Comparison of ENCODE assay signal across 8 mouse cellular contexts in genomic region chr9:96889345-96890021, GRCm38 (mm10). TPM values are rescaled to one million over a fixed set of nuclear protein-coding genes. Genes with fewer than 3 reads are reported as not detected.
DNase-seq lines count a peak whose midpoint lies in the region; ATAC-seq and TF ChIP-seq lines count a peak whose summit lies in the region.

No protein-coding gene starts in this region.

- H3K79me2 ChIP-seq in myocyte (ENCODE audit: control insufficient read depth, insufficient read depth) = no peaks in the 10 kb centered on the region

- peak overlapping the region; percentile 78 for H3ac ChIP-seq in myocyte (ENCODE audit: control insufficient read depth, insufficient read length)

- H3K4me3 ChIP-seq in bone marrow, adult 2 months (replicated peaks; ENCODE audit: control insufficient read depth, low read depth, low read length) = peak overlapping the region; percentile 97
- peak overlapping the region; percentile 74 for H3K4me3 ChIP-seq in embryonic facial prominence, embryonic 15.5 days (replicated peaks)
- H3K4me3 ChIP-seq in heart, embryonic 11.5 days (ENCODE audit: low read depth, low read length) = peak overlapping the region; percentile 69
- H3K4me3 ChIP-seq in kidney, embryonic 15.5 days (replicated peaks) = peak overlapping the region; percentile 72
- peak overlapping the region; percentile 61 for H3K4me3 ChIP-seq in liver, embryonic 11.5 days (ENCODE audit: low read depth, low read length)
- H3K4me3 ChIP-seq in myocyte = peak overlapping the region; percentile 34

- H3K36me3 ChIP-seq in embryonic facial prominence, embryonic 15.5 days = no peaks in the 10 kb centered on the region
- H3K36me3 ChIP-seq in heart, embryonic 11.5 days (ENCODE audit: control insufficient read depth, insufficient read depth, low read length) = no peaks in the 10 kb centered on the region
- H3K36me3 ChIP-seq in kidney, embryonic 15.5 days = no peaks in the 10 kb centered on the region
- no peaks in the 10 kb centered on the region for H3K36me3 ChIP-seq in liver, embryonic 11.5 days (ENCODE audit: control insufficient read depth, insufficient read depth, low read length)
- no peaks in the 10 kb centered on the region for H3K36me3 ChIP-seq in myocyte (ENCODE audit: control insufficient read depth, insufficient read depth)

- WGBS in bone marrow, adult 2 months = under 1% methylated on average over 66 of the region's 66 CpGs
- under 1% methylated on average over 66 of the region's 66 CpGs for WGBS in embryonic facial prominence, embryonic 15.5 days
- under 1% methylated on average over 65 of the region's 66 CpGs for WGBS in heart, embryonic 11.5 days (ENCODE audit: insufficient replicate concordance)
- under 1% methylated on average over 66 of the region's 66 CpGs for WGBS in kidney, embryonic 15.5 days
- WGBS in liver, embryonic 11.5 days = under 1% methylated on average over 66 of the region's 66 CpGs

- peak; percentile 46; the same call in 1 of the 2 replicates for TF ChIP-seq CTCF in bone marrow, adult 2 months (IDR thresholded peaks at IDR 0.05; ENCODE audit: control insufficient read depth, insufficient read depth, low read length)

- peak; percentile 87 for ATAC-seq in embryonic facial prominence, embryonic 15.5 days (ENCODE audit: insufficient number of reproducible peaks, low FRiP score, low TSS enrichment, low read depth)
- ATAC-seq in heart, embryonic 11.5 days (replicated peaks; ENCODE audit: insufficient number of reproducible peaks, low FRiP score, low TSS enrichment) = peak; percentile 77
- peak; percentile 87 for ATAC-seq in kidney, embryonic 15.5 days (replicated peaks; ENCODE audit: low FRiP score)
- peak; percentile 73 for ATAC-seq in liver, embryonic 11.5 days (replicated peaks; ENCODE audit: low FRiP score)

- peaks cover 9% of the 10 kb centered on the region; the same call in 1 of the 2 replicates for H3K27me3 ChIP-seq in embryonic facial prominence, embryonic 15.5 days
- peaks cover 9% of the 10 kb centered on the region for H3K27me3 ChIP-seq in heart, embryonic 11.5 days (ENCODE audit: control insufficient read depth, insufficient read depth, low read length)
- peaks cover 47% of the 10 kb centered on the region for H3K27me3 ChIP-seq in kidney, embryonic 15.5 days
- H3K27me3 ChIP-seq in liver, embryonic 11.5 days (replicated peaks; ENCODE audit: control insufficient read depth, insufficient read depth, low read length) = peaks cover 48% of the 10 kb centered on the region
- no peaks in the 10 kb centered on the region for H3K27me3 ChIP-seq in myocyte (ENCODE audit: control insufficient read depth, insufficient read depth, insufficient read length)

- TF ChIP-seq POLR2A in bone marrow, adult 2 months (IDR thresholded peaks at IDR 0.05; ENCODE audit: borderline replicate concordance, control insufficient read depth, low read depth, low read length) = peak; percentile 51; the same call in 1 of the 2 replicates
- TF ChIP-seq POLR2A in myocyte (IDR thresholded peaks at IDR 0.05; ENCODE audit: insufficient read length, low read depth) = peak; percentile 85

- H3K27ac ChIP-seq in bone marrow, adult 2 months (ENCODE audit: control insufficient read depth, insufficient read depth, low read depth, low read length, poor library complexity) = peak overlapping the region; percentile 96
- no peak overlapping the region; the same call in 1 of the 2 replicates for H3K27ac ChIP-seq in embryonic facial prominence, embryonic 15.5 days (replicated peaks)
- H3K27ac ChIP-seq in heart, embryonic 11.5 days (ENCODE audit: low read depth, low read length) = 0 out of 2 replicates have a peak overlapping the region, but pooled peaks have one; percentile 6
- H3K27ac ChIP-seq in kidney, embryonic 15.5 days = no peak overlapping the region
- no peak overlapping the region for H3K27ac ChIP-seq in liver, embryonic 11.5 days (ENCODE audit: low read depth, low read length)

- DNase-seq in 416B (ENCODE audit: low read depth) = peak; percentile 64
- DNase-seq in liver, embryonic 11.5 days (ENCODE audit: low spot score) = peak; percentile 85
- DNase-seq in spleen, postnatal 4 days (ENCODE audit: low spot score in 2 of 2) = peak; percentile 78 to 94

- H3K4me2 ChIP-seq in embryonic facial prominence, embryonic 15.5 days (replicated peaks) = peak overlapping the region; percentile 93
- H3K4me2 ChIP-seq in heart, embryonic 11.5 days = peak overlapping the region; percentile 89
- H3K4me2 ChIP-seq in kidney, embryonic 15.5 days = peak overlapping the region; percentile 89
- H3K4me2 ChIP-seq in liver, embryonic 11.5 days = peak overlapping the region; percentile 91
- H3K4me2 ChIP-seq in myocyte (ENCODE audit: low read depth) = peak overlapping the region; percentile 78

- H3K9me3 ChIP-seq in embryonic facial prominence, embryonic 15.5 days (replicated peaks) = no peaks in the 10 kb centered on the region
- H3K9me3 ChIP-seq in heart, embryonic 11.5 days (replicated peaks; ENCODE audit: control insufficient read depth, low read length) = no peaks in the 10 kb centered on the region
- H3K9me3 ChIP-seq in kidney, embryonic 15.5 days (replicated peaks) = no peaks in the 10 kb centered on the region
- H3K9me3 ChIP-seq in liver, embryonic 11.5 days (ENCODE audit: control insufficient read depth, low read length) = no peaks in the 10 kb centered on the region

- peak overlapping the region; percentile 83 for H3K9ac ChIP-seq in embryonic facial prominence, embryonic 15.5 days
- H3K9ac ChIP-seq in heart, embryonic 11.5 days (ENCODE audit: low read depth, low read length) = peak overlapping the region; percentile 86
- H3K9ac ChIP-seq in kidney, embryonic 15.5 days = peak overlapping the region; percentile 73
- H3K9ac ChIP-seq in liver, embryonic 11.5 days (ENCODE audit: low read depth, low read length) = peak overlapping the region; percentile 72

- H3K4me1 ChIP-seq in bone marrow, adult 2 months (ENCODE audit: control insufficient read depth, insufficient read depth, low read length) = peaks cover 4% of the 10 kb centered on the region; the same call in 1 of the 2 replicates
- peaks cover 26% of the 10 kb centered on the region for H3K4me1 ChIP-seq in embryonic facial prominence, embryonic 15.5 days
- peaks cover 28% of the 10 kb centered on the region for H3K4me1 ChIP-seq in heart, embryonic 11.5 days (ENCODE audit: control insufficient read depth, insufficient read depth, low read length)
- H3K4me1 ChIP-seq in kidney, embryonic 15.5 days = peaks cover 31% of the 10 kb centered on the region
- H3K4me1 ChIP-seq in liver, embryonic 11.5 days (replicated peaks; ENCODE audit: control insufficient read depth, insufficient read depth, low read length) = no peaks in the 10 kb centered on the region; the same call in 1 of the 2 replicates

TF ChIP-seq in myocyte, 11 proteins besides CTCF, POLR2A, EP300 and RAD21:
- TF ChIP-seq REST (IDR thresholded peaks at IDR 0.05; ENCODE audit: insufficient read depth, insufficient read length) (no peak), POLR2AphosphoS2 (IDR thresholded peaks at IDR 0.05; ENCODE audit: insufficient read length, low read depth) (peak; percentile 77), TCF12 (IDR thresholded peaks at IDR 0.05; ENCODE audit: insufficient read depth, poor library complexity, severe bottlenecking) (no peak), TCF3 (IDR thresholded peaks at IDR 0.05; ENCODE audit: insufficient read length, low read depth) (no peak), MAX (IDR thresholded peaks at IDR 0.05; ENCODE audit: low read depth) (no peak), MYOD1 (IDR thresholded peaks at IDR 0.05; ENCODE audit: control insufficient read depth in 1 of 3, insufficient read length in 2 of 3, low read depth in 2 of 3) (peak in 1 of 3 experiments; percentile 23), E2F4 (IDR thresholded peaks at IDR 0.05; ENCODE audit: insufficient read depth) (peak; percentile 36), CEBPB (IDR thresholded peaks at IDR 0.05; ENCODE audit: insufficient read depth, poor library complexity, severe bottlenecking) (no peak), USF1 (IDR thresholded peaks at IDR 0.05; ENCODE audit: low read depth) (no peak), MYOG (IDR thresholded peaks at IDR 0.05; ENCODE audit: control insufficient read depth in 1 of 3, insufficient read depth in 1 of 3, insufficient read length in 2 of 3, low read depth in 2 of 3) (peak in 1 of 3 experiments; percentile 8), SRF (IDR thresholded peaks at IDR 0.05; ENCODE audit: control insufficient read depth, insufficient read length, low read depth) (no peak)

RNA-seq across cellular contexts. Expression of gene Pxylp1, which starts 3.0 kb away (rescaled TPM):
- polyA plus RNA-seq in bone marrow, adult 2 months (2011; ENCODE audit: insufficient read depth, insufficient read length, low replicate concordance, missing spikeins) = 7.1 and 14.5 TPM in 2 replicates
- polyA plus RNA-seq in embryonic facial prominence, embryonic 15.5 days (2015; fragmentation: Nextera tagmentation; extraction: Ambion mirVana) = 32.7 and 34.4 TPM in 2 replicates
- polyA plus RNA-seq in heart, embryonic 11.5 days (2014; fragmentation: Nextera tagmentation; extraction: Ambion mirVana) = 31.3 and 33.7 TPM in 2 replicates
- polyA plus RNA-seq in kidney, embryonic 15.5 days (2015; fragmentation: Nextera tagmentation; extraction: Ambion mirVana) = 17.0 and 18.8 TPM in 2 replicates
- polyA plus RNA-seq in liver, embryonic 11.5 days (2014; fragmentation: Nextera tagmentation; extraction: Ambion mirVana) = 3.4 and 5.5 TPM in 2 replicates
- polyA plus RNA-seq in myocyte (2012; fragmentation: generic; extraction: Trizol) = 3.1 TPM

Comparison
In these comparisons a context has a peak if more than half of its experiments do, and no peak if none do; other contexts are left out.
1. H3K27ac ChIP-seq: peak in bone marrow, adult 2 months (single experiment) and heart, embryonic 11.5 days (single experiment); none in embryonic facial prominence, embryonic 15.5 days (single experiment), kidney, embryonic 15.5 days (single experiment) and liver, embryonic 11.5 days (single experiment).
2. H3K4me3 ChIP-seq: peak in every context shown above with its lines; median percentile 97 in bone marrow, adult 2 months; 74 in embryonic facial prominence, embryonic 15.5 days; 72 in kidney, embryonic 15.5 days; 69 in heart, embryonic 11.5 days; 61 in liver, embryonic 11.5 days; 34 in myocyte.
3. Peak in every context shown above with its lines, with median percentiles within 50 percentile points of each other: DNase-seq, ATAC-seq, H3K4me2 ChIP-seq and H3K9ac ChIP-seq.